Mouse (Mus musculus) kidney, postnatal 36 days (tissue): ENCODE measurements around the gene Gm17657.

ENCODE experiments used
- DNase-seq, 2 experiments: peaks; one replicate each; pipeline ENCODE4 v3.0.0; 2021 to 2022; ENCODE audit warnings: mixed read lengths in 2 of 2

The Gm17657 gene

GRCm38 (mm10) chr17:29484431-29484830 is 65.0 kb downstream of the Gm17657 start:
- DNase-seq: no peak

GRCm38 (mm10) chr17:29483282-29483681 is 66.2 kb downstream of the Gm17657 start:
- no peak for DNase-seq

DNA sequence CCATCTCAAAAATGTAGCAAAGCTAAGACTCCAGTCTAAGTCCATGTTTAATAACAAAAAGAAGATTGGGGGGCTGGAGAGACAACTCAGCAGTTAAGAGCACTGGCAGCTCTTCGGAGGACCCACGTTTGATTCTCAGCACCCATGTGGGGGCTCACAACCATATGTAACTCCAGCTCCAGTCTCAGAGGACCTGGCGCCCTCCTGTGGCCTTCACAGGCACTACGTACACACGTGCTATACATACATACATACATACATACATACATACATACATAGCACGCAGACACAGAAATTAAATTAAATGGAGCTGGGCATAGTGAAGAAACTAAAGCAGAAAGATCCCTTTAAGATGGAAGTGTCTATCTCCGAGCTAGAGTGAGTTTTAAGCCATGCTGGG is 66.8 kb downstream of the Gm17657 start:
- no peak for DNase-seq

GRCm38 (mm10) chr17:29480256-29480655 is 69.2 kb downstream of the Gm17657 start:
- no peak for DNase-seq

GRCm38 (mm10) chr17:29478271-29478670 is 71.2 kb downstream of the Gm17657 start:
- DNase-seq: no peak

- DNase-seq: no peak
Observed at GRCm38 (mm10) chr17:29477357-29477756, 72.1 kb downstream of the Gm17657 start.

GRCm38 (mm10) chr17:29476461-29476860 is 73.0 kb downstream of the Gm17657 start:
- DNase-seq: no peak

DNA sequence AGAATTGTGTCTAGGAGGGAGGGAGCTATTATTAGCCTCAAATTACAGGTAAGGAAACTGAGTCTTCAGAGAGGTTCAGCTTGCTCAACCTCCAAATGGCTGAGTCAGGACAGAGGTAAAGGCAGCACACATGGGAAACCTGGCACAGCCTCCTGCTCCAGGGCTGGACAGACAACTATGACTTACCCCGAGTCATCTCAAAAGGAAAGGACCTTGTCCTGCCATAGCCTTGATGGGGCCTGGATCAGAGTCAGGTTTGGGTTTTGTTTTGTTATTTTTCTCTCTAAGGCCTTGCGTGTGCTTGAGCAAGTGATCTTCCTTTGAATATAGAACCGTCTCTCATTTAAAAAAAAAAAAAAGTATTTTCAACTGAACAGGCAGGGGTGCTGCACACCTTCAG is 74.3 kb downstream of the Gm17657 start:
- no peak for DNase-seq

GRCm38 (mm10) chr17:29474036-29474435 is 75.4 kb downstream of the Gm17657 start:
- DNase-seq: no peak

- DNase-seq: no peak
Observed at GRCm38 (mm10) chr17:29473466-29473865, 76.0 kb downstream of the Gm17657 start.
